Mouse (Mus musculus): ENCODE results near the gene Efhd1. TPM values are rescaled to one million over a fixed set of nuclear protein-coding genes. Genes with fewer than 3 reads are reported as not detected.
A peak's percentile ranks its signal among the peaks of the same experiment; 100 is the strongest.

Gene Efhd1
- not detected in 2 replicates for polyA plus RNA-seq (2012; rRNA removed)
- not detected in 2 replicates for polyA plus RNA-seq (2014; fragmentation: Nextera tagmentation; extraction: Ambion mirVana)

GRCm38 (mm10) chr1:87264134-87265006 lies at the start of gene Efhd1:
Efhd1 (plus strand) TSS chr1:87264363.
- TF ChIP-seq CTCF (IDR thresholded peaks at IDR 0.05; ENCODE audit: low read depth): no peak
- TF ChIP-seq EP300 (IDR thresholded peaks at IDR 0.05; ENCODE audit: low read depth): no peak
- ATAC-seq (ENCODE audit: insufficient read depth) (no peak), DNase-seq (ENCODE audit: low read depth in 3 of 3, low spot score in 3 of 3) (no peak)

DNA sequence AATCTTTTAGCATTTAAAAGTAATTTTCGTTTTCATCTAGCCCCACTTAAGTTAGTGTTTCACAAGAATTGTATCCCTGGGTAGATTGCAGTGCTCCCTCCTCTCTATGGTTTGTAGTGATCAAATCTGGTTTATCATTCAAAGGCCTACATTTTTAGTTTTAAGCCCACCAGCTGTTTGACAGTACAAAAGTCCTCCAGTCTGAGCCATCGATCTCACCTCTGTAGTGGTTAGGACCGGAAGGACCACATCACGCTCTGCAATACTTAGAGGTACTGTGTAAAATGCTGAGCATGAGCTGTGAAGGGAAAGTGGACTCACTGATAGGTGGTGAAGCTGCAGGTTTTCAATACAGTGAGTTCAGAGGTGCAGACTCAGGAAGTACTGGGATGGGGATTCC lies 49.4 kb upstream of the Efhd1 start:
- DNase-seq (ENCODE audit: low read depth in 3 of 3, low spot score in 3 of 3): no peak
- Histone ChIP-seq H3K27me3 (ENCODE audit: control insufficient read depth, insufficient read depth, low read length) (no peaks in the 10 kb centered on the region), H3K36me3 (replicated peaks; ENCODE audit: control insufficient read depth, insufficient read depth, low read depth) (peaks cover 11% of the 10 kb centered on the region), H3K4me2 (ENCODE audit: low read depth) (peak overlapping the region; percentile 88), H3K9ac (replicated peaks) (peak overlapping the region; percentile 99), H3K9me3 (ENCODE audit: control insufficient read depth, low read length) (no peaks in the 10 kb centered on the region), H3K27ac (peak overlapping the region; percentile 94; the same call in 1 of the 2 replicates), H3K4me3 (ENCODE audit: insufficient read depth in 1 of 2, low read depth in 2 of 2, low read length in 2 of 2) (peak overlapping the region; percentile 93 to 95), H3K4me1 (replicated peaks; ENCODE audit: control insufficient read depth in 2 of 2, insufficient read depth in 2 of 2, low read length in 1 of 2) (peaks cover 16 to 25% of the 10 kb centered on the region in 2 experiments)
- WGBS (ENCODE audit: insufficient replicate concordance): 11% methylated on average over 4 of the region's 4 CpGs
- TF ChIP-seq CTCF (IDR thresholded peaks at IDR 0.05; ENCODE audit: low read depth): no peak
- TF ChIP-seq EP300 (IDR thresholded peaks at IDR 0.05; ENCODE audit: low read depth): no peak
- no peak for ATAC-seq (ENCODE audit: insufficient read depth)

More at GRCm38 (mm10) chr1:87264134-87265006, at the start of gene Efhd1:
- peaks cover 53% of the 10 kb centered on the region for H3K27me3 ChIP-seq (ENCODE audit: control insufficient read depth, insufficient read depth, low read length)
- H3K9me3 ChIP-seq (ENCODE audit: control insufficient read depth, low read length): no peaks in the 10 kb centered on the region
- no peak within 1 kb of the TSS for H3K27ac ChIP-seq
- H3K4me1 ChIP-seq (replicated peaks; ENCODE audit: control insufficient read depth in 2 of 2, insufficient read depth in 2 of 2, low read length in 1 of 2): 0 out of 4 replicates have a peak, but pooled peaks cover 0 to 4% of the 10 kb centered on the region in 2 experiments
- H3K36me3 ChIP-seq (replicated peaks; ENCODE audit: control insufficient read depth, insufficient read depth, low read depth): no peaks in the 10 kb centered on the region
- no peak within 1 kb of the TSS for H3K9ac ChIP-seq (replicated peaks)
- H3K4me3 ChIP-seq (ENCODE audit: insufficient read depth in 1 of 2, low read depth in 2 of 2, low read length in 2 of 2): peak within 1 kb of the TSS; percentile 26 to 34; a peak in 3 of 4 replicates
- WGBS (ENCODE audit: insufficient replicate concordance): under 1% methylated on average over 70 of the region's 70 CpGs
- H3K4me2 ChIP-seq (ENCODE audit: low read depth): peak within 1 kb of the TSS; percentile 60

DNA sequence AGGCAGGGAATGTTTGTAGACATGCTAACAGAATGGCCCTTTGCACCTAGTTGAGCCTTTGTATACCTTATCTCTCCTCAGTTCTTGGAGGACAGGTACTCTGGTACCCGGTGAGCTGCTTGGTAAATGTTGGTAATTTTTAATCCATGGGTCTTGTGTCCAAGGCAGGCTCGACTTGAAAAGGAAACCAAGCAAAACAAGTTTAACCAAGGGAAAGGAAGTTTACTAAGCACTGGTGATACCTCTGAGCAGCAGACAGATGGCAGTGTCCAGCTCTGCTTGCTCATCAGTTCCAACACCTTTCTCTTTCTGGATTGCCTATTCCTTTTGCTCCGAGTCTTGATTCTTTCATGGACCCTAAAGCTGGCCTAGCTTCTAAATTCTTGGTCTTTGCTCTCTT lies 46.2 kb upstream of the Efhd1 start:
- H3K9ac ChIP-seq (replicated peaks): no peak overlapping the region
- 48% methylated on average over 3 of the region's 3 CpGs for WGBS (ENCODE audit: insufficient replicate concordance)
- DNase-seq (ENCODE audit: low read depth in 3 of 3, low spot score in 3 of 3): no peak
- H3K9me3 ChIP-seq (ENCODE audit: control insufficient read depth, low read length): no peaks in the 10 kb centered on the region
- no peak for ATAC-seq (ENCODE audit: insufficient read depth)
- no peaks in the 10 kb centered on the region for H3K27me3 ChIP-seq (ENCODE audit: control insufficient read depth, insufficient read depth, low read length)
- peaks cover 16 to 24% of the 10 kb centered on the region in 2 experiments for H3K4me1 ChIP-seq (replicated peaks; ENCODE audit: control insufficient read depth in 2 of 2, insufficient read depth in 2 of 2, low read length in 1 of 2)
- no peak overlapping the region for H3K27ac ChIP-seq
- TF ChIP-seq CTCF (IDR thresholded peaks at IDR 0.05; ENCODE audit: low read depth): peak; percentile 55
- TF ChIP-seq EP300 (IDR thresholded peaks at IDR 0.05; ENCODE audit: low read depth): no peak
- peaks cover 31% of the 10 kb centered on the region for H3K36me3 ChIP-seq (replicated peaks; ENCODE audit: control insufficient read depth, insufficient read depth, low read depth)
- no peak overlapping the region for H3K4me3 ChIP-seq (ENCODE audit: insufficient read depth in 1 of 2, low read depth in 2 of 2, low read length in 2 of 2)
- no peak overlapping the region for H3K4me2 ChIP-seq (ENCODE audit: low read depth)

GRCm38 (mm10) chr1:87225739-87226138 lies 38.4 kb upstream of the Efhd1 start:
- H3K36me3 ChIP-seq (replicated peaks; ENCODE audit: control insufficient read depth, insufficient read depth, low read depth): peaks cover 59% of the 10 kb centered on the region
- no peak overlapping the region for H3K9ac ChIP-seq (replicated peaks)
- DNase-seq (ENCODE audit: low read depth in 3 of 3, low spot score in 3 of 3): no peak
- no peaks in the 10 kb centered on the region for H3K9me3 ChIP-seq (ENCODE audit: control insufficient read depth, low read length)
- H3K4me1 ChIP-seq (replicated peaks; ENCODE audit: control insufficient read depth in 2 of 2, insufficient read depth in 2 of 2, low read length in 1 of 2): no peaks in the 10 kb centered on the region
- no peak for TF ChIP-seq CTCF (IDR thresholded peaks at IDR 0.05; ENCODE audit: low read depth)
- TF ChIP-seq EP300 (IDR thresholded peaks at IDR 0.05; ENCODE audit: low read depth): no peak
- no peak overlapping the region for H3K27ac ChIP-seq
- ATAC-seq (ENCODE audit: insufficient read depth): no peak
- H3K4me2 ChIP-seq (ENCODE audit: low read depth): no peak overlapping the region
- H3K4me3 ChIP-seq (ENCODE audit: insufficient read depth in 1 of 2, low read depth in 2 of 2, low read length in 2 of 2): no peak overlapping the region
- no peaks in the 10 kb centered on the region for H3K27me3 ChIP-seq (ENCODE audit: control insufficient read depth, insufficient read depth, low read length)
- WGBS (ENCODE audit: insufficient replicate concordance): 85% methylated on average over 8 of the region's 8 CpGs
